Mouse (Mus musculus) embryonic facial prominence, embryonic 12.5 days (tissue): ENCODE results near the gene Taar3. TPM values are rescaled to one million over a fixed set of nuclear protein-coding genes. Genes with fewer than 3 reads are reported as not detected.

Source experiments
- polyA plus RNA-seq: library from polyadenylated mRNA; unstranded; fragments of >200 nt; fragmentation: Nextera tagmentation; extraction: Ambion mirVana; gene quantifications from 2 replicates; pipeline ENCODE4 v1.2.1, GENCODE M21; 2016

Taar3 gene
- polyA plus RNA-seq, 1 experiment from 2014 or later: not detected

Other genes starting within 250 kb of the Taar3 start
- gene Rps12, start 162.3 kb upstream of the Taar3 start, polyA plus RNA-seq: 154 and 172 TPM in 2 replicates
- 22.4 and 24.2 TPM in 2 replicates for gene Slc18b1, start 152.6 kb upstream of the Taar3 start, polyA plus RNA-seq
- not detected in 2 replicates for gene Vnn3, start 98.1 kb upstream of the Taar3 start, polyA plus RNA-seq
- 1.4 and 1.8 TPM in 2 replicates for gene Vnn1, start 54.9 kb upstream of the Taar3 start, polyA plus RNA-seq
- not detected in 2 replicates for gene Taar1, start 29.2 kb upstream of the Taar3 start, polyA plus RNA-seq
- gene Taar2, start 11.0 kb upstream of the Taar3 start, polyA plus RNA-seq: not detected in 2 replicates
- gene Taar4, start 10.9 kb downstream of the Taar3 start, polyA plus RNA-seq: not detected in 2 replicates
- gene Taar5, start 21.1 kb downstream of the Taar3 start, polyA plus RNA-seq: not detected in 2 replicates
- not detected in 2 replicates for gene Taar6, start 36.1 kb downstream of the Taar3 start, polyA plus RNA-seq
- not detected in 2 replicates for gene Taar7a, start 43.9 kb downstream of the Taar3 start, polyA plus RNA-seq
- gene Taar7b, start 50.4 kb downstream of the Taar3 start, polyA plus RNA-seq: not detected in 2 replicates
- gene Taar7d, start 77.7 kb downstream of the Taar3 start, polyA plus RNA-seq: not detected in 2 replicates
- not detected in 2 replicates for gene Taar7e, start 88.1 kb downstream of the Taar3 start, polyA plus RNA-seq
- gene Taar7f, start 100.0 kb downstream of the Taar3 start, polyA plus RNA-seq: not detected in 2 replicates
- gene Taar8a, start 126.9 kb downstream of the Taar3 start, polyA plus RNA-seq: not detected in 2 replicates
- gene Taar8b, start 142.7 kb downstream of the Taar3 start, polyA plus RNA-seq: not detected in 2 replicates
- not detected in 2 replicates for gene Taar8c, start 152.4 kb downstream of the Taar3 start, polyA plus RNA-seq
- not detected in 2 replicates for gene Taar9, start 160.0 kb downstream of the Taar3 start, polyA plus RNA-seq
- 71.3 and 74.3 TPM in 2 replicates for gene Stx7, start 199.7 kb downstream of the Taar3 start, polyA plus RNA-seq